Mouse (Mus musculus) neural tube, embryonic 11.5 days (tissue): ENCODE data around the gene Ttc28. TPM values are rescaled to one million over a fixed set of nuclear protein-coding genes. Genes with fewer than 3 reads are reported as not detected.

Source experiments
- ATAC-seq: fragments of 200-750 bp; cut with Nextera tagmentation; 2 replicates; pipeline ENCODE4 v1.8.0; 2017; ENCODE audit warnings: moderate number of reproducible peaks, mild to moderate bottlenecking, moderate TSS enrichment, moderate library complexity; ENCODE audit not compliant: insufficient read depth, low FRiP score, low TSS enrichment
- DNase-seq: peaks from one replicate; pipeline ENCODE4 v3.0.0-alpha.2; 2015; ENCODE audit warnings: low spot score
- H3K27ac ChIP-seq: fragments of 300-500 bp; sonication (generic); 2 replicates; pipeline ENCODE4 v1.5.1; 2014; ENCODE audit warnings: low read depth, mild to moderate bottlenecking, low read length
- H3K27me3 ChIP-seq: fragments of 300-500 bp; sonication (generic); 2 replicates; pipeline ENCODE4 v1.6.1; 2014; ENCODE audit warnings: mild to moderate bottlenecking, low read length, mixed read lengths; ENCODE audit not compliant: control insufficient read depth, insufficient read depth
- H3K36me3 ChIP-seq: fragments of 300-500 bp; sonication (generic); 2 replicates; pipeline ENCODE4 v1.6.1; 2014; ENCODE audit warnings: mild to moderate bottlenecking, low read length, moderate library complexity, mixed read lengths; ENCODE audit not compliant: control insufficient read depth, insufficient read depth
- H3K4me1 ChIP-seq: fragments of 300-500 bp; sonication (generic); 2 replicates; pipeline ENCODE4 v1.6.1; 2014; ENCODE audit warnings: low read length, mixed read lengths; ENCODE audit not compliant: control insufficient read depth, insufficient read depth
- H3K4me2 ChIP-seq: fragments of 300-500 bp; sonication (generic); 2 replicates; pipeline ENCODE4 v1.6.1; 2014; ENCODE audit warnings: low read depth, mild to moderate bottlenecking, moderate library complexity
- H3K4me3 ChIP-seq: fragments of 300-500 bp; sonication (generic); 2 replicates; pipeline ENCODE4 v1.5.1; 2014; ENCODE audit warnings: low read depth, low read length
- H3K9ac ChIP-seq: fragments of 300-500 bp; sonication (generic); 2 replicates; pipeline ENCODE4 v1.6.1; 2014; ENCODE audit warnings: mild to moderate bottlenecking, low read length
- H3K9me3 ChIP-seq: fragments of 300-500 bp; sonication (generic); 2 replicates; pipeline ENCODE4 v1.6.1; 2016; ENCODE audit warnings: low read length; ENCODE audit not compliant: control insufficient read depth
- WGBS: fragments of 180-500 bp; shearing (Covaris S2); extraction: QIAGEN DNeasy Blood & Tissue Kit; methylation state at CpG from one replicate; pipeline ENCODE4 v1.1.7; 2014; 5-methylcytosine and 5-hydroxymethylcytosine counted together
- polyA plus RNA-seq: library from polyadenylated mRNA; unstranded; fragments of >200 nt; fragmentation: Nextera tagmentation; extraction: Ambion mirVana; gene quantifications from 2 replicates; pipeline ENCODE4 v1.2.1, GENCODE M21; 2014

The Ttc28 gene
- polyA plus RNA-seq, 1 experiment from 2014 or later, result 16.1 TPM

DNA sequence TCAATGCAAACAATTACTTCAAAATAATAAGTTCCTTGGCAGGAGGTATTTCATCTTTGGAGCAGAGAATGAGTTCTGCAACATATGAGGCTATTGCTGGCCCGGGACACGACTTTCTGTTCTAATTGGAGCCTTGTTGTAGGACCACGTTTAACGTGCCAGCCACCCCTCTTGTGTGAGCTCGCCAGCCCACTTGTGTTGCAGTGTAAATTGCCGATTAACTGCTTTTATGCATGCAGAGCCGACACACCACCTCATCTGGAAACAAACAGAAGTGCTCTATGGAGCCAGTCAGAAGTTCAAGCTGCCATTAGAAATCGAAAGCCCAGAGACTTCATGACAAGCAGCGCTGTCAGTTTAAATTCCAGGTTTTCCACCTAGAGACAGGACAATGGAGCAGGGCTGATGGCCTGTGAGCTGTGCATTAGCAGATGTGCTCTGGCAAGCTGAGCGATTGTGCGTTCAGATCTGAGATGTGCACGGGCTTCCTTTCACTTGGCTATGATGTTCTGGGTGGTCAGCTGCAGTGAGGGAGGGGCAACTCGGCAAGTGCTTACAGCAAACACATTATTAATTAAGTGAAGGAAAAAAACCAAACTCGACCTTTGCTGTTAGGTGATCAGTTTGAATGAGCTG is 167.4 kb downstream of the Ttc28 start:
- no peaks in the 10 kb centered on the region for H3K27me3 ChIP-seq
- DNase-seq (no peak), ATAC-seq (no peak)
- H3K36me3 ChIP-seq, result no peaks in the 10 kb centered on the region
- H3K4me2 ChIP-seq, result no peak overlapping the region
- H3K4me3 ChIP-seq, result no peak overlapping the region
- H3K4me1 ChIP-seq, result peaks cover 19% of the 10 kb centered on the region
- H3K9ac ChIP-seq, result no peak overlapping the region
- WGBS, result 58% methylated on average over 14 of the region's 14 CpGs
- no peaks in the 10 kb centered on the region for H3K9me3 ChIP-seq
- H3K27ac ChIP-seq, result no peak overlapping the region

DNA sequence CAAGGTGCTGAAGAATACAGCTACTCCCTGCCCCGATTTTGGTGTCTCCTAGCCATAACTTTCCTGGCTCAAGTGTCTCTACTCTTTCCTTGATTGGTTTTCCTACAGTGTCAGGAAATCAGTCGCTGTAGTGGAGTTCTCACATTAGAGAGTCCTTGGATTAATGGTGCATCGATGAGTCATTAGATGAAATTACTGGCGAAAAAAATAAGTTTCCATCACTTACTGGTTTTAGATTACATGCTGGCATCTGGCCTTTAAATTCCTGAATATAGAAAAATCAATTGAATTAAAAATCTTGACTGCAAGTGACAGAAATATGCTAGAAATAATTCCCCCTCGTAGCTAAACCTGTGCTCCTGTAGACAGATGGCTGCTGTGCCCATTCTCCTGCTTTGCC is 168.4 kb downstream of the Ttc28 start:
- no peak for ATAC-seq
- Histone ChIP-seq H3K4me3 (no peak overlapping the region), H3K27me3 (no peaks in the 10 kb centered on the region), H3K27ac (no peak overlapping the region), H3K4me2 (no peak overlapping the region), H3K36me3 (no peaks in the 10 kb centered on the region), H3K4me1 (peaks cover 19% of the 10 kb centered on the region), H3K9me3 (no peaks in the 10 kb centered on the region), H3K9ac (no peak overlapping the region)
- DNase-seq, result no peak
- WGBS, result 90% methylated on average over 5 of the region's 5 CpGs

DNA sequence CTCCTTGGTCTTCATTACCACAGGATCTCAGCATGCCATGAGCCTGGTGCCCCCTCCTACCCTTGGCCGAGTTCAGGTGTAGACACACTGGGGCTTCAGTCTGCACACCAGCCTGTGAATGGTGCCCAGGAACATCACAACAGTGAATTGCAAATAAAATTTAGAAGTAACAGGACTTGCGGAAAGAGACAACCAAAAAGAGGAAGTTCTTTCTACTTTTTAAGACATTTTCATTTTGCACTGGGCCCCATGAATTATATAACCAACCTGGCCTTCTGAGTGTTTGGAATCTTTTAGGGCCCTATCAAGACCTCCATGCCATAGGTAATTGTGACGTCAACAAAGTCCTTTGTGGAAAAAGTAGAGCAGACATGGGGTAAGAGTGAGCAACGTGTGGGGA is 170.0 kb downstream of the Ttc28 start:
- no peak overlapping the region for H3K9ac ChIP-seq
- H3K27ac ChIP-seq, result no peak overlapping the region
- no peak overlapping the region for H3K4me2 ChIP-seq
- H3K4me1 ChIP-seq, result peaks cover 26% of the 10 kb centered on the region
- ATAC-seq (no peak), DNase-seq (no peak)
- H3K36me3 ChIP-seq, result no peaks in the 10 kb centered on the region
- 92% methylated on average over 4 of the region's 4 CpGs for WGBS
- H3K9me3 ChIP-seq, result no peaks in the 10 kb centered on the region
- H3K27me3 ChIP-seq, result no peaks in the 10 kb centered on the region
- no peak overlapping the region for H3K4me3 ChIP-seq

DNA sequence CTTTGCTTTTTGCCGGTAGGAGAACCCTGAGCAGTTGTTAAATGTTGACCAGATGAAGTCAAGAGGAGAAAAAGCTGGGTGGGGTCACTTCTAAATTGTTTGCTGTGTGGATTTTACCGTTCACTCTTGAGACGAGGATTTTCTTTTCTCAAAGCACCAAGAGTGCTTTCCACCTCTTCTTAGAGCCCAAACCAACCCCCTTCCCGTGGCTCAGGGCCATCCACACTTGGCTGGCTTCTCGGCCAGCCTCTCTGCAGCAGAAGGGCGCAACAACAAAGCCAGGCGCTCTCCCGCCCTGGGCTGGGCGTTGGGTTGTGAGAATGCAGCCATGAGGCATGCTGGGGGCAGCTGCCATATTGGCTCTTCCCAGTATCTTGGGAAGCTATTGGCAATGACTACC is 170.5 kb downstream of the Ttc28 start:
- no peaks in the 10 kb centered on the region for H3K9me3 ChIP-seq
- 88% methylated on average over 9 of the region's 9 CpGs for WGBS

GRCm38 (mm10) chr5:111054380-111054779 is 174.8 kb downstream of the Ttc28 start:
- H3K4me1 ChIP-seq, result peaks cover 40% of the 10 kb centered on the region
- peak overlapping the region; percentile 60; the same call in 1 of the 2 replicates for H3K27ac ChIP-seq
- no peak overlapping the region for H3K4me3 ChIP-seq
- DNase-seq (no peak), ATAC-seq (no peak)
- no peak overlapping the region for H3K4me2 ChIP-seq
- H3K36me3 ChIP-seq, result no peaks in the 10 kb centered on the region
- WGBS, result 63% methylated on average over 9 of the region's 9 CpGs
- H3K9me3 ChIP-seq, result no peaks in the 10 kb centered on the region
- H3K27me3 ChIP-seq, result no peaks in the 10 kb centered on the region
- H3K9ac ChIP-seq, result no peak overlapping the region

More for the DNA sequence above, 170.5 kb downstream of the Ttc28 start:
- no peak for DNase-seq
- H3K4me1 ChIP-seq, result peaks cover 28% of the 10 kb centered on the region
- no peaks in the 10 kb centered on the region for H3K36me3 ChIP-seq
- no peak overlapping the region for H3K9ac ChIP-seq
- H3K27me3 ChIP-seq, result no peaks in the 10 kb centered on the region
- no peak overlapping the region for H3K4me2 ChIP-seq
- no peak overlapping the region for H3K27ac ChIP-seq
- no peak for ATAC-seq
- H3K4me3 ChIP-seq, result no peak overlapping the region

GRCm38 (mm10) chr5:111054848-111055428 is 175.3 kb downstream of the Ttc28 start:
- Histone ChIP-seq H3K27ac (peak overlapping the region; percentile 58), H3K36me3 (no peaks in the 10 kb centered on the region), H3K9ac (no peak overlapping the region), H3K27me3 (no peaks in the 10 kb centered on the region), H3K4me1 (peaks cover 40% of the 10 kb centered on the region), H3K9me3 (no peaks in the 10 kb centered on the region), H3K4me3 (no peak overlapping the region), H3K4me2 (no peak overlapping the region)
- ATAC-seq (no peak), DNase-seq (peak; percentile 55)
- WGBS, result 58% methylated on average over 17 of the region's 17 CpGs

- no peak overlapping the region for H3K4me3 ChIP-seq
- H3K4me1 ChIP-seq, result peaks cover 40% of the 10 kb centered on the region
- H3K36me3 ChIP-seq, result no peaks in the 10 kb centered on the region
- WGBS, result 71% methylated on average over 8 of the region's 8 CpGs
- DNase-seq, result no peak
- peak overlapping the region; percentile 58 for H3K27ac ChIP-seq
- no peaks in the 10 kb centered on the region for H3K27me3 ChIP-seq
- H3K9ac ChIP-seq, result no peak overlapping the region
- no peak overlapping the region for H3K4me2 ChIP-seq
- ATAC-seq, result no peak
- no peaks in the 10 kb centered on the region for H3K9me3 ChIP-seq
These were observed 175.9 kb downstream of the Ttc28 start for GRCm38 (mm10) chr5:111055507-111055906.

GRCm38 (mm10) chr5:111057084-111057483 is 177.5 kb downstream of the Ttc28 start:
- Histone ChIP-seq H3K4me3 (no peak overlapping the region), H3K27me3 (no peaks in the 10 kb centered on the region), H3K4me2 (no peak overlapping the region), H3K9me3 (no peaks in the 10 kb centered on the region), H3K36me3 (no peaks in the 10 kb centered on the region), H3K9ac (no peak overlapping the region), H3K4me1 (peaks cover 40% of the 10 kb centered on the region), H3K27ac (no peak overlapping the region)
- no peak for DNase-seq
- no peak for ATAC-seq
- 62% methylated on average over 7 of the region's 7 CpGs for WGBS
